Mouse (Mus musculus) stomach, postnatal 0 days (tissue): ENCODE results near the gene Olfr323. TPM values are rescaled to one million over a fixed set of nuclear protein-coding genes. Genes with fewer than 3 reads are reported as not detected.

Source experiments
- ATAC-seq: fragments of 200-750 bp; cut with Nextera tagmentation; 2 replicates; pipeline ENCODE4 v1.8.0; 2017; ENCODE audit not compliant: low FRiP score, low TSS enrichment
- DNase-seq: peaks from one replicate; pipeline ENCODE4 v3.0.0-alpha.2; 2016; ENCODE audit warnings: low spot score
- H3K27ac ChIP-seq: fragments of 300-500 bp; sonication (generic); replicated peaks from 2 replicates; pipeline ENCODE4 v1.5.1; 2014; ENCODE audit warnings: mild to moderate bottlenecking, control low read depth
- H3K27me3 ChIP-seq: fragments of 300-500 bp; sonication (generic); 2 replicates; pipeline ENCODE4 v1.6.1; 2014; ENCODE audit warnings: low read length; ENCODE audit not compliant: control insufficient read depth, insufficient read depth
- H3K36me3 ChIP-seq: fragments of 300-500 bp; sonication (generic); 2 replicates; pipeline ENCODE4 v1.6.1; 2014; ENCODE audit warnings: low read length, mixed read lengths; ENCODE audit not compliant: control insufficient read depth, insufficient read depth
- H3K4me1 ChIP-seq: fragments of 300-500 bp; sonication (generic); replicated peaks from 2 replicates; pipeline ENCODE4 v1.6.1; 2014; ENCODE audit warnings: antibody characterized with exemption; ENCODE audit not compliant: control insufficient read depth, insufficient read depth
- H3K4me2 ChIP-seq: fragments of 300-500 bp; sonication (generic); replicated peaks from 2 replicates; pipeline ENCODE4 v1.6.1; 2014; ENCODE audit warnings: low read depth, mild to moderate bottlenecking, control low read depth, moderate library complexity
- H3K4me3 ChIP-seq: fragments of 300-500 bp; sonication (generic); 2 replicates; pipeline ENCODE4 v1.5.1; 2014; ENCODE audit warnings: low read depth, low read length, control low read depth
- H3K9ac ChIP-seq: fragments of 300-500 bp; sonication (generic); 2 replicates; pipeline ENCODE4 v1.6.1; 2014; ENCODE audit warnings: mild to moderate bottlenecking, low read length, control low read depth, mixed read lengths
- H3K9me3 ChIP-seq: fragments of 300-500 bp; sonication (generic); 2 replicates; pipeline ENCODE4 v1.6.1; 2016; ENCODE audit warnings: low read length; ENCODE audit not compliant: control insufficient read depth
- CTCF ChIP-seq: IDR thresholded peaks from 2 replicates; pipeline ENCODE4 v1.5.1; 2016; ENCODE audit warnings: antibody characterized with exemption, low read depth, mild to moderate bottlenecking, moderate library complexity
- EP300 ChIP-seq: optimal IDR thresholded peaks from 2 replicates; pipeline ENCODE3; 2016; ENCODE audit warnings: antibody characterized with exemption
- WGBS: fragments of 180-500 bp; shearing (Covaris S2); extraction: QIAGEN DNeasy Blood & Tissue Kit; methylation state at CpG from one replicate; pipeline ENCODE4 v1.1.7; 2014; 5-methylcytosine and 5-hydroxymethylcytosine counted together
- polyA plus RNA-seq: library from polyadenylated mRNA; unstranded; fragments of >200 nt; fragmentation: Nextera tagmentation; extraction: Ambion mirVana; gene quantifications from 2 replicates; pipeline ENCODE4 v1.2.1, GENCODE M21; 2015

Gene Olfr323
- polyA plus RNA-seq, 1 experiment from 2014 or later = 0.29 TPM

DNA sequence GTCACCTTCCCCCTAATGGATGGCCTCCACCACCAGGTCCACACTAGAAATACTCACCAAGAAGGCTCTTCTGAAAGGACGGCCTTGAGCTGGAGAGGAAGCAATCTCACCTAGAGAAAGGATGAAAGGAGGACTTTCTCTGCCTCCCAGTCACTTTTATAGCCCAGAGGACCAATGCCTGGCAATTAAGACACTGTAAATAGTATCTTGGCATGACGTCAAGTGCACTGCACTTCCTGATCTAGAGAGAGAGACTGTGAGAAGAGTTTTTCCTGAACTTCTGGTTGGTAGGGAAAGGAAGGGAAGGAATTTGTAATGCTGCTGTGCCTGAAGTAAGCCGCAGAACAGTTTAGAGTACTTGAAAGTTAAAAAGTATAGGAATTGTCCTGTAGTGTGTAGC lies 16.9 kb downstream of the Olfr323 start:
- Histone ChIP-seq H3K4me3 (no peak overlapping the region), H3K9ac (no peak overlapping the region), H3K4me1 (no peaks in the 10 kb centered on the region), H3K27ac (no peak overlapping the region), H3K36me3 (no peaks in the 10 kb centered on the region), H3K27me3 (no peaks in the 10 kb centered on the region), H3K4me2 (no peak overlapping the region; the same call in 1 of the 2 replicates), H3K9me3 (no peaks in the 10 kb centered on the region)
- ATAC-seq (peak; percentile 58), DNase-seq (peak; percentile 50)
- WGBS = 55% methylated on average over 3 of the region's 3 CpGs
- TF ChIP-seq CTCF (no peak), EP300 (no peak)

DNA sequence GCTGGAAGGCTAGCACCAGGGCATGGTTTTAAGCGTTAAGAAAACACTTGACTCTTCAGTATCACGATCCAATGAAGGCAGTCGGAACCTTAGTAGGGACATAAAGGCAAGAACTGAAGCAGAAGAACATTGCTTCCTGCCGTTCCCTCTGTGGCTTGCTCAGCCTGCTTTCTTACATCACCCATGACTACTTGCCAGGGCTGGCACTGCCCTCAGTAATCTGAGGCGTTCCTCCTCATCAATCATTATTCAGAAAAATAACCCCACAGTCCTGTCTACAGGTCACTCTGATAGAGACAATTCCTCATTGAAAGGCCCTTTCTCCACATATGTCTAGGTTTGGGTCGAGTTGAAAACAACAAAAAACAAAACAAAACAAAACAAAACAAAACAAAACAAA lies 23.3 kb downstream of the Olfr323 start:
- TF ChIP-seq CTCF (no peak), EP300 (no peak)
- Histone ChIP-seq H3K9ac (no peak overlapping the region), H3K4me2 (no peak overlapping the region), H3K4me3 (no peak overlapping the region), H3K36me3 (no peaks in the 10 kb centered on the region), H3K4me1 (no peaks in the 10 kb centered on the region), H3K9me3 (no peaks in the 10 kb centered on the region), H3K27ac (0 out of 2 replicates have a peak overlapping the region, but pooled peaks have one; percentile 70), H3K27me3 (no peaks in the 10 kb centered on the region)
- DNase-seq = peak; percentile 48
- peak; percentile 54 for ATAC-seq
- 74% methylated on average over 6 of the region's 6 CpGs for WGBS

DNA sequence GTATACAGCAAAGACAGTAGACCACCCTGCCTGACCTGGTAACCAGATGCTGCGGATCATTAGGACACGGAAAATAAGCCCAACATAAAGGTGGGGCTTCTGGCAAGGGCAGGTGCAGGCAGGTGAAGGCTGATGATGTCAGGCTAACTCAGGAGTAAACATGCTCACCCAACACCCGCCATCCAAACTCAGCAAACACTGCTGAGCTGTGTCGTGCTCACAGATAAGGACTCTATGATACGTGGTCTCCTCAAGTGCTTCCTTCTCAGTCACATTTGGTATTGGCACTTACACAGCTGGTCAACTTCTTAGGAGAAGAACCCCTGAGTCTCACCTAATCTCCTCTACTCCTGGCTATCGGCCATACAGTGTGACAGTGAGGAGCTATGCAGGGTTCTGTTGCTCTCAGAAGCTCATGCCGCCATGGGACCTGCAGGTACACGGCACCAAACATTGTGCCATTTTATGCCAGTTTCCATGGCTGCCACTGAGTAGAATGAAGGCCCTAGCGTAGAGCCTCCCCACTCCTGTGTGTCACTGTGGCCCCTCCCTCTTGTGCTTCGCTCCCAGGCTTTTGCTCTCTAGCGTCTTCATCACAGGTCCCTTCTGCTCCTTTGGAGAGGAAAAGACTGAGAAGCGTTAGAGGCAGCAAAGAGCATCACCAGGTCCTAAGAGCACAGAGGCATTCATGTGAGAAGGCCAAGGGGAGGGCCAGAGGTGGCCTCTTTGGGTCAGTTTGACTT lies 24.0 kb downstream of the Olfr323 start:
- Histone ChIP-seq H3K27ac (peak overlapping the region; percentile 70), H3K4me3 (no peak overlapping the region), H3K27me3 (no peaks in the 10 kb centered on the region), H3K4me2 (no peak overlapping the region), H3K9ac (no peak overlapping the region), H3K9me3 (no peaks in the 10 kb centered on the region), H3K36me3 (no peaks in the 10 kb centered on the region), H3K4me1 (no peaks in the 10 kb centered on the region)
- WGBS = 71% methylated on average over 12 of the region's 12 CpGs
- TF ChIP-seq EP300 (no peak), CTCF (no peak)
- DNase-seq (peak; percentile 72), ATAC-seq (peak; percentile 83)

DNA sequence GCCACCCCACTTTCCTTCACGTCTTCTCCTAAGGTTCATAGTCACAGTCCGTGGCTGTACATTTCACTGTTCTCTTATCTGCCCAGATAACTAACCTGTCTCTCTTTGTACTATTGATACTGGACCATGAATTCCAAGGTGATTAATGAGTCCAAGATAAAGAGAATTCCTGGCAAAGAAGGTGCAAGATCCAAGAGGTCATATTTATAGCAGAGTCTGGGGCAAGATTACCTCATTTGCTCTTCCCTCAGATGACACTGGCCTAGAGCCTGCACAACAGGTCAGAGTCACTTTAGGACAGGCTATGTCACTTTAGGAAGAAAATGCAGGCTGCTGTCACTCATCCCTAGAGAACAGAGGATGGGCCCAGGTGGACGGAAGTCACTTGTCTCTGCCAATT lies 25.1 kb downstream of the Olfr323 start:
- H3K4me3 ChIP-seq = no peak overlapping the region
- no peaks in the 10 kb centered on the region for H3K27me3 ChIP-seq
- no peak overlapping the region for H3K9ac ChIP-seq
- DNase-seq (peak; percentile 44), ATAC-seq (peak; percentile 22)
- no peaks in the 10 kb centered on the region for H3K36me3 ChIP-seq
- 49% methylated on average over 3 of the region's 3 CpGs for WGBS
- TF ChIP-seq EP300 (no peak), CTCF (no peak)
- H3K4me2 ChIP-seq = no peak overlapping the region
- no peaks in the 10 kb centered on the region for H3K9me3 ChIP-seq
- H3K4me1 ChIP-seq = no peaks in the 10 kb centered on the region
- peak overlapping the region; percentile 70 for H3K27ac ChIP-seq

DNA sequence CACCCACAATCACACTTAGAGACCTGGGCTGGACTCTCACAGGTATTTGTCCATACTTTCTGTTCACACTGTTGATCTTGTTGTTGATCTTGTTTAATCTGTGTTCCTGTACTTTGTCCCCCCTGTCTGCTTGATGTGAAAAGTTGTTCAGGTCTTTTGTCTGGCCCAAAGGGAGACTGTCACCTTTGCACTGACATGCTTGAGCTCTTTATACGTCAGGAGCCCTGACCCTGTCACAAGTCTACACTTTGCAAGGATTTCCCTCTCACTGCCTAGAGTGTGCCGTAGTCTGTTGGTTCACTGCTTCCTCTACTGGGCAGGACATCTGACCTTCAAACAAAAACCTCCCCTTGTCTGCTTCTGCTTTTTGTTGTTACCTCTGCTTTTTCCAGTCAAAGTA lies 25.6 kb downstream of the Olfr323 start:
- no peak overlapping the region for H3K9ac ChIP-seq
- no peak overlapping the region for H3K4me2 ChIP-seq
- H3K4me3 ChIP-seq = no peak overlapping the region
- ATAC-seq (peak; percentile 57), DNase-seq (peak; percentile 31)
- no peak overlapping the region for H3K27ac ChIP-seq
- H3K9me3 ChIP-seq = no peaks in the 10 kb centered on the region
- WGBS = 50% methylated on average over 2 of the region's 2 CpGs
- TF ChIP-seq CTCF (no peak), EP300 (no peak)
- no peaks in the 10 kb centered on the region for H3K36me3 ChIP-seq
- H3K4me1 ChIP-seq = no peaks in the 10 kb centered on the region
- no peaks in the 10 kb centered on the region for H3K27me3 ChIP-seq

DNA sequence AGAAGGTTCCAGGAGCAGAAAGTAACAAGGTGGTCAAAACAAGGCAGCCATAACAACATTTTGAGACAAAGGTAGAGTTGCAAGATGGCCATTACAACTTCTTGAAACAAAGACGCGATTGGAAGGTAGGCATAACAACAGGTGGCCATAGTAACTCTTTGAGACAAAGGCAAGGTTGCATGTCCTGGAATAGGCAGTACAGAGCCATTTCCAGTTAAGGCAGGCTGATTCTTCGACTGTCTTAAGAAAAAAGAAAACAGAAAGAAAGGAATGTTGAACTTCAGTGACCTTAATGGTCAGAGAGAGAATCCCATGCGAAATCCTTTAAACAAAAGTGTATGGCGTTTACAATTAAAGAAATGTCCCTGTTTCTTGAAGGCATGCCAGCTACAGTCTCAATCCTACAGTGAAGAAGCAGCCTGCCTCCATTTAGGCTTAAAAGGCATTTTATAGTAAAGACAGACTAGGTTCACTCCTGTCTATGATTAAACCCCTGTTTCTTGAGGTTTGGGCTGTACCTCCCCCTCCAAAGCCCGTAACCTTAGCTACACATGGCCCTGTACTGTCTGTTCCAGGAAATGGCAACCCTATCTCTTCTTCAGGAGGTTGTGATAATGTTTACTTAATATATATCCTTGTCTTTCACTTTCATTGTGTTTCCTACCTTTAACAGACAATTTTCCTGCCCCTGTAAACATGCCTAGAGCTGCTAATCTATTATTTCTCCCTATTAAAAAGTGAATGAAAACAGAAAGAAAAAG lies 27.3 kb downstream of the Olfr323 start:
- Histone ChIP-seq H3K4me2 (no peak overlapping the region), H3K36me3 (no peaks in the 10 kb centered on the region), H3K4me1 (no peaks in the 10 kb centered on the region), H3K27me3 (no peaks in the 10 kb centered on the region), H3K4me3 (no peak overlapping the region), H3K9me3 (no peaks in the 10 kb centered on the region), H3K9ac (no peak overlapping the region), H3K27ac (no peak overlapping the region)
- ATAC-seq (no peak), DNase-seq (no peak)
- TF ChIP-seq EP300 = no peak
- no peak for TF ChIP-seq CTCF
- WGBS = 65% methylated on average over 6 of the region's 6 CpGs
